Mouse (Mus musculus) adrenal gland, adult (tissue): ENCODE measurements around the gene Olfr613.
"Not testable (repeated sequence)": the region's sequence is repeated elsewhere in the genome, so short reads cannot be mapped to it uniquely, and the experiment has no call there.

Experiments used
- DNase-seq, 2 experiments: peaks; one replicate each; pipeline ENCODE4 v3.0.0; 2022 to 2023; ENCODE audit warnings: low spot score in 1 of 2; ENCODE audit not compliant: inconsistent age in 2 of 2

The Olfr613 gene

GRCm38 (mm10) chr7:103547774-103548173 lies at the start of gene Olfr613:
Gene Olfr613 (plus strand): TSS chr7:103548074.
- no peak for DNase-seq

GRCm38 (mm10) chr7:103512022-103512421 lies 35.9 kb upstream of the Olfr613 start, which contains the start of gene Olfr610:
Gene Olfr610 (minus strand): TSS chr7:103512122.
- DNase-seq: no peak

GRCm38 (mm10) chr7:103520746-103521145 lies 27.1 kb upstream of the Olfr613 start, which contains the start of gene Olfr611:
Gene Olfr611 (minus strand): TSS chr7:103520846.
- DNase-seq: not testable (repeated sequence)

GRCm38 (mm10) chr7:103542617-103543016 lies 5.3 kb upstream of the Olfr613 start, which contains the start of gene Olfr612:
Gene Olfr612 (minus strand): TSS chr7:103542717.
- not testable (repeated sequence) for DNase-seq

- no peak for DNase-seq
These were observed 7.9 kb downstream of the Olfr613 start, which contains the start of gene Olfr615 for GRCm38 (mm10) chr7:103555779-103556178. Gene Olfr615 (plus strand): TSS chr7:103556079.

- DNase-seq: no peak
These were observed 21.2 kb downstream of the Olfr613 start, which contains the start of gene Olfr616 for GRCm38 (mm10) chr7:103569043-103569442. Gene Olfr616 (minus strand): TSS chr7:103569143.

GRCm38 (mm10) chr7:103572761-103573160 lies 24.9 kb downstream of the Olfr613 start, which contains the start of gene Olfr617:
Gene Olfr617 (plus strand): TSS chr7:103573061.
- DNase-seq: no peak

GRCm38 (mm10) chr7:103589803-103590202 lies 41.9 kb downstream of the Olfr613 start, which contains the start of gene Olfr618:
Gene Olfr618 (plus strand): TSS chr7:103590103.
- no peak for DNase-seq

GRCm38 (mm10) chr7:103600275-103600674 lies 52.4 kb downstream of the Olfr613 start, which contains the start of gene Olfr619:
Gene Olfr619 (plus strand): TSS chr7:103600575.
- no peak for DNase-seq
